Mouse (Mus musculus) left cerebral cortex, adult 8-10 months (tissue): ENCODE data around the gene 4931409K22Rik. TPM values are rescaled to one million over a fixed set of nuclear protein-coding genes. Genes with fewer than 3 reads are reported as not detected.

Experiments used
- DNase-seq, 2 experiments: peaks; one replicate each; pipeline ENCODE4 v3.0.0; 2022; ENCODE audit warnings: low spot score in 2 of 2
- microRNA-seq, 2 experiments: library from miRNA; unstranded; fragments of <30 nt; microRNA quantifications; one replicate each; pipeline ENCODE4 v1.2.0; 2022
- total RNA-seq, 4 experiments: library from RNA; stranded (reverse); gene quantifications; 2 replicates each; pipeline ENCODE4 v1.2.4; 2022

4931409K22Rik gene
- total RNA-seq, 4 experiments from 2014 or later: 0.11 to 0.16 TPM; not detected in 2

DNA sequence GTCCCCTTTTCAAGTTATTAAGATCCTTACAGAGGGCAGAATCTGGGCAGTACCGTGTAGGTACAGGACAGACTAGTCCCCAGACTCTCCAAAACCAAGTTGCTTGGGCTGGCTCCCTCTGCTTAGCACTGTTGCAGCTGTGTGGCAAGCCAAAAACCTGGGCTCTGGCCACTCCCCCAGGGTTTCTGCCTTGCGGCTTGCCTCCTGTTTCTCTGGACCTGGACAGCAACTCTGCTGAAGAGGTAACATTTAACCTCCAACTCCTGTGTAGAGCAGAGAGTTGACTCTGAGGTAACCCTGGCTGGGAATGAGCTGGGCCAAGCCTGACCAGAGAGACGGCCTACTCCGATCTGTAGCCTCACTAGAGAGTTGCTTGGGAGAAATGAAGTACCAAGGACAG lies 53.8 kb downstream of the 4931409K22Rik start:
- no peak for DNase-seq

DNA sequence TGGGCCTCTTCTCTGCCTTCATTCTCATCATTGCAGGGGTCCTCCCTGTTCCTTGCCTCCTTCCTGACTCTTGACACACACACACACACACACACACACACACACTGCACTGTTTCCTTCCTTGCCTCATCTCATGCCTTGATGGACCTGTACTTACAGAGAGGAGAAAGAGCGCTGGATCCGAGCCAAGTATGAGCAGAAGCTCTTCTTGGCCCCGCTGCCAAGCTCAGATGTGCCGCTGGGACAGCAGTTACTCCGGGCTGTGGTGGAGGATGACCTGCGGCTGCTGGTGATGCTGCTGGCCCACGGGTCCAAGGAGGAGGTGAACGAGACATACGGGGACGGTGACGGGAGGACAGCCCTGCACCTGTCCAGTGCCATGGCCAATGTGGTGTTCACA lies 55.8 kb downstream of the 4931409K22Rik start:
- DNase-seq: no peak

DNA sequence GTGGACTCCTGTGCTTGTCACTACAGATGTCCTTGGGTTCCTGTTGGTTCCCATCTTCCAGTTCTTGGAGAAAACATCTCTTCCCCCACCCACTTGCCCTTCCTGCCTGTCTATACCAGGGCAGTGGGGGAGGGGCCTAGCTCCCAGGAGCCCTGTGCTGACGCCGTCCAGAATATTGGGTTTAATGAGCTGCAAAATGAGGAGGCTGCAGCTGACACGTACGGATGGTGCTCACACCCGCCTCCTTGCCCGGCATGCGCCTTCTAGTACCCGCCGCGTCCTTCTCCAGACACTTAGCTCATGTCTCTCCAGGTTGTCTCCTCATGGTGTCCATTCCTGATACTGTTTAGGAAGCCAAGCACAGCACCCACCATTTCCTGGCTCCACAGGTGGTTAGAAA lies 57.5 kb downstream of the 4931409K22Rik start:
- no peak for DNase-seq

- DNase-seq: no peak
Observed at GRCm38 (mm10) chr5:24497526-24497925, 59.1 kb downstream of the 4931409K22Rik start.

DNA sequence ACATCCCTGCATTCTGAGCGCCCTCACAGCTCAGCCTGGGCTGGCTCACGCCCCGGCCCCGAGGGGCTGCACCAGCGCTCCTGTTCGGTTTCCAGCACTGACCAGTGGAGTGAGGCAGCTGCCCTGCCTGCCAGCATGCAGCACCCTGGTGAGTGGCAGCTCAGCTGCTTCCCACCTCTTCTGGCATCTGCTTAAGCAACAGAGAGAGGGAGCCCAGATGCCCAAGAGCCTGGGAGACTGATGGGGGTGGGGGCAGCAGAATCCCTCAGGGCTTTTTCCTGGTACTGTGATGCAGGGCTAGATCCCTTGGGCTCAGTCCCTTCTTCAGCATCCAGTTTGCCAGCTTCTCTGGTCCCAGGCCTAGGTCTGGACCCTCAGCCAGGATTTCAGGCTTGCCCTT lies 59.9 kb downstream of the 4931409K22Rik start:
- DNase-seq: no peak

GRCm38 (mm10) chr5:24495019-24495418 lies 61.6 kb downstream of the 4931409K22Rik start:
- DNase-seq: no peak

Small RNA genes within 50 kb of the gene (microRNA-seq; reads per million reads assigned to microRNA genes)
- 2,112 to 2,922 reads per million in 2 experiments for gene Mir671

Other genes with a start within 250 kb of the 4931409K22Rik start
- 10 to 100 TPM; 33.4 to 38.9 (median 37.6) TPM for gene Kcnh2, start 205.2 kb downstream of the 4931409K22Rik start, total RNA-seq
- gene Nos3, start 192.0 kb downstream of the 4931409K22Rik start, total RNA-seq: 1 to 10 TPM; 5.8 to 8.0 (median 6.9) TPM
- gene Atg9b, start 164.7 kb downstream of the 4931409K22Rik start, total RNA-seq: 1 to 10 TPM; 4.7 to 5.8 (median 5.1) TPM
- gene Abcb8, start 163.1 kb downstream of the 4931409K22Rik start, total RNA-seq: 10 to 100 TPM; 54.5 to 65.4 (median 58.7) TPM
- gene Asic3, start 143.4 kb downstream of the 4931409K22Rik start, total RNA-seq: 1 to 10 TPM in 1 of 4 experiments, under 1 TPM in 3; 0.16 to 1.1 (median 0.34) TPM
- gene Cdk5, start 133.3 kb downstream of the 4931409K22Rik start, total RNA-seq: 100 to 1,000 TPM; 121 to 136 (median 129) TPM
- gene Slc4a2, start 133.0 kb downstream of the 4931409K22Rik start, total RNA-seq: 10 to 100 TPM; 31.0 to 52.6 (median 39.2) TPM
- 100 to 1,000 TPM; 128 to 142 (median 135) TPM for gene Fastk, start 111.5 kb downstream of the 4931409K22Rik start, total RNA-seq
- 10 to 100 TPM; 24.2 to 30.3 (median 27.3) TPM for gene Tmub1, start 109.0 kb downstream of the 4931409K22Rik start, total RNA-seq
- 100 to 1,000 TPM; 521 to 543 (median 525) TPM for gene Agap3, start 104.6 kb downstream of the 4931409K22Rik start, total RNA-seq
- gene Gbx1, start 29.6 kb downstream of the 4931409K22Rik start, total RNA-seq: 1 to 10 TPM in 3 of 4 experiments, under 1 TPM in 1; 0.65 to 1.4 (median 1.2) TPM
- gene Asb10, start 15.8 kb downstream of the 4931409K22Rik start, total RNA-seq: 1 to 10 TPM in 2 of 4 experiments, under 1 TPM in 2; 0.65 to 4.1 (median 2.1) TPM
- gene Abcf2, start 20.7 kb upstream of the 4931409K22Rik start, total RNA-seq: 10 to 100 TPM; 80.5 to 93.3 (median 83.7) TPM
- 10 to 100 TPM; 63.7 to 82.2 (median 70.9) TPM for gene Chpf2, start 29.9 kb upstream of the 4931409K22Rik start, total RNA-seq
- 100 to 1,000 TPM in 2 of 4 experiments, 10 to 100 TPM in 2; 98.6 to 117 (median 104) TPM for gene Smarcd3, start 67.6 kb upstream of the 4931409K22Rik start, total RNA-seq
- gene Nub1, start 128.7 kb upstream of the 4931409K22Rik start, total RNA-seq: 10 to 100 TPM; 85.4 to 91.5 (median 86.1) TPM
- 1 to 10 TPM in 2 of 4 experiments, under 1 TPM in 2; 0.33 to 2.2 (median 0.99) TPM for gene Wdr86, start 173.9 kb upstream of the 4931409K22Rik start, total RNA-seq
- gene Crygn, start 201.2 kb upstream of the 4931409K22Rik start, total RNA-seq: 1 to 10 TPM in 1 of 4 experiments, not detected in 3; 1.5 TPM